Mouse (Mus musculus) cortical plate, adult 2 months (tissue): ENCODE measurements around the gene Adprm.

ENCODE experiments used
- CTCF ChIP-seq: fragments of 200-500 bp; IDR thresholded peaks from 2 replicates; pipeline ENCODE4 v1.5.1; 2011; ENCODE audit warnings: mild to moderate bottlenecking, control low read depth, low read length; ENCODE audit not compliant: insufficient read depth; ENCODE audit errors: extremely low read depth
- POLR2A ChIP-seq: fragments of 200-500 bp; IDR thresholded peaks from 2 replicates; pipeline ENCODE4 v1.6.1; 2011; ENCODE audit warnings: mild to moderate bottlenecking, low read length, control low read depth; ENCODE audit not compliant: insufficient read depth; ENCODE audit errors: extremely low read depth

- TF ChIP-seq CTCF: no peak
- TF ChIP-seq POLR2A: no peak
These were observed 3.1 kb downstream of the Adprm start for GRCm38 (mm10) chr11:67049256-67049655.
